Mouse (Mus musculus) embryonic facial prominence, embryonic 14.5 days (tissue): ENCODE measurements at regions not wholly inside any gene's neighbourhood (a gene's known extent, or its start where the extent isn't known, plus 50 kb on each side); places are given as distances from the start of the nearest gene placed in this dataset.

Experiments used
- ATAC-seq: fragments of 200-750 bp; cut with Nextera tagmentation; 2 replicates; pipeline ENCODE4 v1.8.0; 2017; ENCODE audit warnings: low read depth, moderate number of reproducible peaks, moderate TSS enrichment
- DNase-seq: peaks from one replicate; pipeline ENCODE4 v3.0.0-alpha.2; 2015; ENCODE audit warnings: low spot score
- H3K27ac ChIP-seq: fragments of 300-500 bp; sonication (generic); replicated peaks from 2 replicates; pipeline ENCODE4 v1.5.1; 2014; ENCODE audit warnings: low read depth, mild to moderate bottlenecking, low read length, moderate library complexity
- H3K27me3 ChIP-seq: fragments of 300-500 bp; sonication (generic); replicated peaks from 2 replicates; pipeline ENCODE4 v1.6.1; 2014; ENCODE audit warnings: low read length; ENCODE audit not compliant: control insufficient read depth, insufficient read depth
- H3K36me3 ChIP-seq: fragments of 300-500 bp; sonication (generic); 2 replicates; pipeline ENCODE4 v1.6.1; 2014; ENCODE audit warnings: low read length, mixed read lengths; ENCODE audit not compliant: control insufficient read depth, insufficient read depth
- H3K4me1 ChIP-seq: fragments of 300-500 bp; sonication (generic); 2 replicates; pipeline ENCODE4 v1.6.1; 2014; ENCODE audit warnings: antibody characterized with exemption, low read length; ENCODE audit not compliant: control insufficient read depth, insufficient read depth
- H3K4me2 ChIP-seq: fragments of 300-500 bp; sonication (generic); 2 replicates; pipeline ENCODE4 v1.6.1; 2014; ENCODE audit warnings: low read depth, mild to moderate bottlenecking, low read length, moderate library complexity, mixed read lengths
- H3K4me3 ChIP-seq: fragments of 300-500 bp; sonication (generic); 2 replicates; pipeline ENCODE4 v1.5.1; 2014; ENCODE audit warnings: low read depth, mild to moderate bottlenecking, low read length
- H3K9ac ChIP-seq: fragments of 300-500 bp; sonication (generic); 2 replicates; pipeline ENCODE4 v1.6.1; 2014; ENCODE audit warnings: low read depth, mild to moderate bottlenecking, low read length, moderate library complexity, mixed read lengths
- H3K9me3 ChIP-seq: fragments of 300-500 bp; sonication (generic); 2 replicates; pipeline ENCODE4 v1.6.1; 2016; ENCODE audit warnings: low read length; ENCODE audit not compliant: control insufficient read depth
- WGBS: fragments of 180-500 bp; shearing (Covaris S2); extraction: QIAGEN DNeasy Blood & Tissue Kit; methylation state at CpG from one replicate; pipeline ENCODE4 v1.1.7; 2014; 5-methylcytosine and 5-hydroxymethylcytosine counted together

GRCm38 (mm10) chr9:112608932-112609331, 373.2 kb upstream of the Arpp21 start:
- no peak overlapping the region for H3K9ac ChIP-seq
- H3K4me2 ChIP-seq, result no peak overlapping the region
- no peaks in the 10 kb centered on the region for H3K9me3 ChIP-seq
- no peak overlapping the region for H3K27ac ChIP-seq
- DNase-seq (no peak), ATAC-seq (no peak)
- 77% methylated on average over 4 of the region's 4 CpGs for WGBS
- H3K4me1 ChIP-seq, result no peaks in the 10 kb centered on the region
- no peak overlapping the region for H3K4me3 ChIP-seq
- H3K36me3 ChIP-seq, result no peaks in the 10 kb centered on the region
- no peaks in the 10 kb centered on the region for H3K27me3 ChIP-seq

DNA sequence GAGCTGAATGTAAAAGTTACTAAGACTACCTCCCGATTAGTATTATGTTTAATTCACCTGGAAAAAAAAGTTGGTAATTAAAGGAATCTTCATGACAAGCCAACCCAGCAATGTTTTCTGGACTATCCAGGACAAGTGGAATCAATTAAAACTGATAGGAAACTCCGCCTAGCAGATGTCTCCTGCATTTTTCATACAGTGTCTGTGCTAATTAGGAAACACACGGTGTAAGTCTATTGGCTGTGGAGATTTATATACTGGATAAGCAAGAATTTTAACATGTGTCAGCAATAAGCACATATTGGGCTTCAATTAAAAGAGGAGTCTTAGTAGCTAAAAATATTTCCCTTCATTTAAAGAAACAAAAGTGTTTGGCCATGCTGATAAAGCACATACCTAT, 371.5 kb upstream of the Arpp21 start:
- Histone ChIP-seq H3K9me3 (no peaks in the 10 kb centered on the region), H3K9ac (no peak overlapping the region), H3K27me3 (no peaks in the 10 kb centered on the region), H3K4me2 (no peak overlapping the region), H3K4me1 (no peaks in the 10 kb centered on the region), H3K27ac (no peak overlapping the region), H3K4me3 (no peak overlapping the region), H3K36me3 (no peaks in the 10 kb centered on the region)
- ATAC-seq, result no peak
- 72% methylated on average over 3 of the region's 3 CpGs for WGBS
- DNase-seq, result no peak

GRCm38 (mm10) chr9:112595731-112596130, 360.0 kb upstream of the Arpp21 start:
- DNase-seq (no peak), ATAC-seq (no peak)
- no peak overlapping the region for H3K27ac ChIP-seq
- H3K27me3 ChIP-seq, result no peaks in the 10 kb centered on the region
- no peaks in the 10 kb centered on the region for H3K9me3 ChIP-seq
- no peaks in the 10 kb centered on the region for H3K36me3 ChIP-seq
- H3K9ac ChIP-seq, result no peak overlapping the region
- H3K4me1 ChIP-seq, result no peaks in the 10 kb centered on the region
- H3K4me3 ChIP-seq, result no peak overlapping the region
- H3K4me2 ChIP-seq, result no peak overlapping the region

DNA sequence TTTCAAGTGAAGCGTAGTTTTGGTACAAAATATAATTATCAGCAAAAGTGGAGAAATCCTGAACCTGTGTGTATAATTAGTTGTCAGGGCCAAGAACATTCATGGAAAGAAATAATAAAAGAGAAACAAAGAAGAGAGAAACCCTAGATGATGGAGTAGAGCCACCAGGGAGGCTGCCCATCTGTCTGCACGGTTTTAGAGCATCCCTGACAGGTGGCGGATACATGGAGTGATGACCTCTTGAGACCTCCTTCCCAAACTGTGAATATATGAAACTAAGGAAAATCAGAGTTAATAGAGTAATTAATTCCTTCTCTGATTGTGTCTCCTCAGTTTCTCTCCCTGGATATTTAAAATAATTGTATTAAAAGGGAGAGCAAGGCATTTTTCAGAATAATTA, 354.5 kb upstream of the Arpp21 start:
- ATAC-seq (no peak), DNase-seq (no peak)
- H3K4me3 ChIP-seq, result no peak overlapping the region
- H3K36me3 ChIP-seq, result no peaks in the 10 kb centered on the region
- no peaks in the 10 kb centered on the region for H3K27me3 ChIP-seq
- H3K4me1 ChIP-seq, result no peaks in the 10 kb centered on the region
- no peak overlapping the region for H3K9ac ChIP-seq
- 75% methylated on average over 3 of the region's 3 CpGs for WGBS
- H3K9me3 ChIP-seq, result no peaks in the 10 kb centered on the region
- H3K4me2 ChIP-seq, result no peak overlapping the region
- H3K27ac ChIP-seq, result no peak overlapping the region

DNA sequence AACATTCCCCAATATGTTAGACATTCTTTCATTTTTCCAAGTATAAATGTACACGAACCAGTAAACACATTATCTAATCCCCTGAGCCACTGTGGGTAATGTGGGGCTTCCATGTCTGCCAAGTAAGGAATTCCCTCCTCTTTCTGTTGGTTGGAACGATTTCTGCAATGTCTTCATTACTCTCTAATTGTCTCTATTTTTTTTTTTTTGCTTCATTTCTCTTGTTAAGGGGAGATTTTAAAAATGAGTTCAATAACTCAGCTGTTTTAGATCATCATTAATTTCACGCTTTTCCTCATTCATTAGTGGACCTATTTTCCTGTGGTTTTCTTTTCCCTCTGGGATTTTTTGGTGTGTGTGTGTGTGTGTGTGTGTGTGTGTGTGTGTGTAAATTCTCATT, 337.6 kb upstream of the Arpp21 start:
- H3K4me3 ChIP-seq, result no peak overlapping the region
- ATAC-seq, result no peak
- H3K9ac ChIP-seq, result no peak overlapping the region
- H3K4me2 ChIP-seq, result no peak overlapping the region
- H3K4me1 ChIP-seq, result no peaks in the 10 kb centered on the region
- peak; percentile 56 for DNase-seq
- no peaks in the 10 kb centered on the region for H3K9me3 ChIP-seq
- no peaks in the 10 kb centered on the region for H3K36me3 ChIP-seq
- 44% methylated on average over 3 of the region's 3 CpGs for WGBS
- H3K27ac ChIP-seq, result no peak overlapping the region
- no peaks in the 10 kb centered on the region for H3K27me3 ChIP-seq

- Histone ChIP-seq H3K27ac (no peak overlapping the region), H3K4me3 (no peak overlapping the region), H3K4me1 (no peaks in the 10 kb centered on the region), H3K27me3 (no peaks in the 10 kb centered on the region), H3K36me3 (no peaks in the 10 kb centered on the region), H3K9ac (no peak overlapping the region), H3K9me3 (no peaks in the 10 kb centered on the region), H3K4me2 (no peak overlapping the region)
- ATAC-seq (no peak), DNase-seq (peak; percentile 3)
Observed at GRCm38 (mm10) chr9:112561348-112561747, 325.6 kb upstream of the Arpp21 start.

DNA sequence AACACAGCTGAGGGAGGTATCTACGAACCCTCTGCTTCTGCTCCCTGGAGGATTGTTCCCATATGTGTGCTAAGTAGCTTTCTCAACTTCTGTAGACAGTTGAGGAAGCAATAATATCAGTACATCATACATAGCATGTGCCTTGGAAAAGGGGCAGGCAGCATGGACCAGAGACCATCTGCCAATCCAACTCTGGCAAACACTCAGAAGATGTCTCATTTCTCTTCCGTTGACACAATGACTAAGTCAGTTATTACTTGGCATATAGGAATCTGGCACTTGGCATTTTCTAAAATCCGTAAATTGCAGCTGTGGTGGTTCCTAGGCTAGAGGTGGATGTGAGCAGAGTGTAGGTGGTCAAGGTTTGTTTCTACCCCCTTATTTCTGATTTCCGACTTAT, 324.5 kb upstream of the Arpp21 start:
- Histone ChIP-seq H3K9ac (no peak overlapping the region), H3K27ac (no peak overlapping the region), H3K4me2 (no peak overlapping the region), H3K4me3 (no peak overlapping the region), H3K9me3 (no peaks in the 10 kb centered on the region), H3K27me3 (no peaks in the 10 kb centered on the region), H3K36me3 (no peaks in the 10 kb centered on the region), H3K4me1 (no peaks in the 10 kb centered on the region)
- WGBS, result 81% methylated on average over 4 of the region's 4 CpGs
- DNase-seq (no peak), ATAC-seq (no peak)

DNA sequence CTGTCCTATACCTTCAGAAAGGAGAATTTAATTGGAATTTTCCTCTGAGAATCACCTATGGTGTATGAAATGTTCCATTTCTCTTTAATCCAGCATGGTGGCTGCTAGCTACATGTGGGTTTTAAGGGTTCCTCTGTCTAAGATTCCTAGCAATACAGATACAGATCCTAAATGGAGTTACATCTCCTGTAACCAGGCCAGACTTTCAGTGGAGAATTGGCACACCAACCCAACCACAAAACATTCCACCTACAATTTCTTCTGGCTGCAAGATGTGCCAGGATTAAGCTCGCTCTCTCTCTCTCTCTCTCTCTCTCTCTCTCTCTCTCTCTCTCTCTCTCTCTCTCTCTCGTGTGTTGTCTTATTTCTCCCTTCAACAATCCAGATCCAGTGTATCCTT, 302.2 kb upstream of the Arpp21 start:
- H3K9me3 ChIP-seq, result no peaks in the 10 kb centered on the region
- WGBS, result 83% methylated on average over 2 of the region's 2 CpGs
- no peak overlapping the region for H3K9ac ChIP-seq
- no peaks in the 10 kb centered on the region for H3K36me3 ChIP-seq
- H3K27ac ChIP-seq, result no peak overlapping the region
- no peaks in the 10 kb centered on the region for H3K27me3 ChIP-seq
- no peak overlapping the region for H3K4me3 ChIP-seq
- no peak for ATAC-seq
- H3K4me1 ChIP-seq, result no peaks in the 10 kb centered on the region
- H3K4me2 ChIP-seq, result no peak overlapping the region
- no peak for DNase-seq

GRCm38 (mm10) chr9:112525377-112525776, 289.6 kb upstream of the Arpp21 start:
- H3K4me2 ChIP-seq, result no peak overlapping the region
- H3K4me3 ChIP-seq, result no peak overlapping the region
- H3K36me3 ChIP-seq, result no peaks in the 10 kb centered on the region
- no peaks in the 10 kb centered on the region for H3K27me3 ChIP-seq
- no peak for ATAC-seq
- H3K9me3 ChIP-seq, result no peaks in the 10 kb centered on the region
- 86% methylated on average over 5 of the region's 5 CpGs for WGBS
- no peak overlapping the region for H3K9ac ChIP-seq
- H3K27ac ChIP-seq, result no peak overlapping the region
- H3K4me1 ChIP-seq, result no peaks in the 10 kb centered on the region
- no peak for DNase-seq
